Mouse (Mus musculus): ENCODE data around the gene Mbnl2.
A peak's percentile ranks its signal among the peaks of the same experiment; 100 is the strongest.

Gene Mbnl2

GRCm38 (mm10) chr14:120275246-120276238 lies at the start of gene Mbnl2:
Gene Mbnl2, plus strand, starts transcription at chr14:120275669.
- DNase-seq (ENCODE audit: low read depth, low spot score): peak; percentile 95

- DNase-seq (ENCODE audit: low read depth, low spot score): no peak
Observed at GRCm38 (mm10) chr14:120232076-120232496, 43.4 kb upstream of the Mbnl2 start.

GRCm38 (mm10) chr14:120235610-120236009 lies 39.9 kb upstream of the Mbnl2 start:
- no peak for DNase-seq (ENCODE audit: low read depth, low spot score)

GRCm38 (mm10) chr14:120238501-120238900 lies 37.0 kb upstream of the Mbnl2 start:
- DNase-seq (ENCODE audit: low read depth, low spot score): no peak

- DNase-seq (ENCODE audit: low read depth, low spot score): no peak
Observed at GRCm38 (mm10) chr14:120240209-120240608, 35.3 kb upstream of the Mbnl2 start.

- DNase-seq (ENCODE audit: low read depth, low spot score): no peak
Observed at GRCm38 (mm10) chr14:120242711-120243110, 32.8 kb upstream of the Mbnl2 start.

GRCm38 (mm10) chr14:120245081-120245705 lies 30.3 kb upstream of the Mbnl2 start:
- DNase-seq (ENCODE audit: low read depth, low spot score): no peak

- no peak for DNase-seq (ENCODE audit: low read depth, low spot score)
Observed at GRCm38 (mm10) chr14:120253331-120253730, 22.1 kb upstream of the Mbnl2 start.

GRCm38 (mm10) chr14:120256146-120256545 lies 19.3 kb upstream of the Mbnl2 start:
- peak; percentile 17 for DNase-seq (ENCODE audit: low read depth, low spot score)

- no peak for DNase-seq (ENCODE audit: low read depth, low spot score)
Observed at GRCm38 (mm10) chr14:120256623-120257384, 18.7 kb upstream of the Mbnl2 start.

GRCm38 (mm10) chr14:120257483-120257882 lies 18.0 kb upstream of the Mbnl2 start:
- no peak for DNase-seq (ENCODE audit: low read depth, low spot score)

- DNase-seq (ENCODE audit: low read depth, low spot score): no peak
Observed at GRCm38 (mm10) chr14:120259426-120259825, 16.0 kb upstream of the Mbnl2 start.

- no peak for DNase-seq (ENCODE audit: low read depth, low spot score)
Observed at GRCm38 (mm10) chr14:120261606-120262005, 13.9 kb upstream of the Mbnl2 start.

GRCm38 (mm10) chr14:120262660-120263379 lies 12.6 kb upstream of the Mbnl2 start:
- DNase-seq (ENCODE audit: low read depth, low spot score): no peak

GRCm38 (mm10) chr14:120263380-120264135 lies 11.9 kb upstream of the Mbnl2 start:
- peak; percentile 70 for DNase-seq (ENCODE audit: low read depth, low spot score)

GRCm38 (mm10) chr14:120265886-120266285 lies 9.6 kb upstream of the Mbnl2 start:
- DNase-seq (ENCODE audit: low read depth, low spot score): no peak

GRCm38 (mm10) chr14:120267130-120267529 lies 8.3 kb upstream of the Mbnl2 start:
- no peak for DNase-seq (ENCODE audit: low read depth, low spot score)

- no peak for DNase-seq (ENCODE audit: low read depth, low spot score)
Observed at GRCm38 (mm10) chr14:120270031-120270430, 5.4 kb upstream of the Mbnl2 start.

- DNase-seq (ENCODE audit: low read depth, low spot score): no peak
Observed at GRCm38 (mm10) chr14:120270633-120271032, 4.8 kb upstream of the Mbnl2 start.

- no peak for DNase-seq (ENCODE audit: low read depth, low spot score)
Observed at GRCm38 (mm10) chr14:120271096-120271495, 4.4 kb upstream of the Mbnl2 start.
